Mouse (Mus musculus) telencephalon, adult 2 months (tissue): ENCODE data around the gene Prkci.

Experiments used
- DNase-seq: peaks from one replicate; pipeline ENCODE4 v3.0.0-alpha.2; 2011; ENCODE audit warnings: low read depth, low spot score

The Prkci gene

DNA sequence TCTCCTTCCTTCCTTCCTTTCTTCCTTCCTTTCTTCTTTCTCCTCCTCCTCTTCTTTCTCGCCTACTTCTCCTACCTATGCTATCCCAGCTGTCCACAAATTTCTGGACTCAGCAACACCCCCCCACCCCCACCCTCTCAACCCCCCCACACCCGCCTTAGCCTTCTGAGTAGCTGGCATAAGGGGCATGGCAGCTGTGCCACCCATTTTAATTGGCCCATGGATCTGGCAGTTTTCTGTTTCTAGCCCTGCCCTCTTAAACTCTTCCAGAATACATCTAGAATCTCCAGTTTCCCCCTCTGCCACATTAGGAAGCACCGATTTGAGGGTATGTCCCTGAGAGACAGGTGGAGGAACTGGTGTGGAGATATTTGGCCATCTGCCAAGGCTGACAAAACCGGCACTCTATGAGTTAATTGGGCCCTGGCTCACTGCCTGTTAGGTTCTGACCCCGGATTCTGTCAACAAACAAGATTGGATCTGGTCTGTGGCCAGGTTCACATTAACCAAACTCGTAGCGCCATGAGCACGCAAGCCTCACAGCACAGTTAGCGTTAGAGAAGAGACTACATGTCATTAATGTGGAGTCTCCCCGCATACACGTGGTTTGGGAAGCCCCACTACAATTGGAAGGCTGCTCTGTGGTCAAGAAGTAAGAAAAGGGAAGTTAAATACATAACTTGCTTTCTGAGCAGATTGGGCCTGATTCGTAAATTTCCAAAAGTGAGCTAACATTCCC, 88.1 kb downstream of the Prkci start:
- no peak for DNase-seq

DNA sequence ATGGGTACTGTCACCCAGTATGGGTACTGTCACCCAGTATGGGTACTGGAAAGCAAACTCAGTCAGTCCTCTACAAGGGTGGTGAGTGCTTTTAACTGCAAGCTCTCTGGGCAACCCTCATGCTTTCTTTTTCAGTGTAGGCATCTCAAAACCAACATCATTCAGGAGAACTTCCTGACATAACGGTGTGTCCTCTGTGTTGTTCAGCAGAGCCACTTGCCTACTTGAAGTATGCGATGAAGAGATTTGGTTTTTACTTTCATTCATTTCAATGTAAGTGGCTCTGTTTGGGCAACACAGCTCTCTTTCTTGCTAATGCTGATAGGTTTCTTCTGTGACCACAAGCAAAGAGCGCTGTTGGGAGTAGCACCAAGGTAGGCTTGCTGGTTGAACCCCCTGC, 89.5 kb downstream of the Prkci start:
- no peak for DNase-seq

DNA sequence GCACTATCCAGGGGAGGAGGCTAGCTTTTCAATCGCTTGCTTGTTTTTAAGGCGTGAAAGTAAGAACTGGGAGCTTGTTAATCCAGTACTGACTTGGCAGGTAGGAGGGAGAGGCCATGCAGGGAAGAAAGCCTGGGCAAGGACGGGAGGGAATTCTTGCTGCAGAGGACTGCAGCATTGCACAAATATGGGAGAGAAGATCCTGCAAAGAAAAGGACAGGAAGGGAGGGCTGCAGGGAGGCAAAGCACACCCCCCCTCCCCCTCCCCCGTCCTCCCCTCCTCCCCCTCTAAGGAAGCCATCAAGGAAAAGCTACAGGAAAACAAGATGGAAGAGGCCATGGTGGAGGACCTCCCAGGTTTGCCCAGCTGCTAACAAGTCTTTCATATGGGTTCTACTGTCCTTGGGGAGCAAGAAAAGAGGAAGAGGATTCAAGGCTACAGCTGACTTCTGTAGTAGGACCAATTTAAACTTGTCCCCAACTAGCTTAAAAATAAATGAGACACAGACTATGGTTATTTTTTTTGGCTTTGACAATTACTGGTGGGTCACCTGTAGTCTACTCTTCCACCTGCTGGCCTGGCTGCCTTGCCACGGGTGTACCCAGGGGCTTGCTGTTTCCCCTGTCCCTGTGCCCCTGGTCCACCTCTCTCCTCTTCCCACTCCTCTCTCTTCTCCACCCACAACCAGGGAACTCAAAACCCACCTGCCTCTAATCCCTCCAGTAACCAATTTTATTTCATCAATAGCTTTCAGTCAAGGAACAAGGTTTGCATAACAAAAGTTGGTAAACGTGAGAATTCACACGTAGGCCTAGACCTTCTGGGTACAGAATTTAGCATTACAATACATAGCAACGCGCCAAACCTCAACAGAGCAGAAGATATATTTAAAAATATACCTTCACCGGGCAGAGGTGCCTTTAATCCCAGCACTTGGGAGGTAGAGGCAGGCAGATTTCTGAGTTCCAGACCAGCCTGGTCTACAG, 93.5 kb downstream of the Prkci start:
- DNase-seq: no peak

DNA sequence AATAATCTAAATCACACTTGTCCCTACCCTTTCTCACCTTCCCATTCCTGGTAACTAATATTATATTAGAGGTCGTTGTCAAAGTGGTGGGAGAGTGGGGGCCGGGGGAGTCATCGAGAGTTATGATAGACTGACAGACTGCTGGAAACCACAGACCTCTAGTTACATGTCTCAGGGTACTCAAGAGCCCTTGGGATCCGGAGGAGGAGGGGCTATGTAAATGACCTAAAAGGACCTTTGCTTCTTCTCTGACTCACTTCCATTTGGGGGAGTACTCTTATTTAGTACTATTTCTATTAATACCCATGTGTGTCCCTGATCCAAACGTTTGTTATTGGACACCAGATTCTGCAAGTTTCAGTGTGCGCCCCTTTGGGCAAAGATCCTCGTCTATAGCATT, 94.4 kb downstream of the Prkci start:
- no peak for DNase-seq

DNA sequence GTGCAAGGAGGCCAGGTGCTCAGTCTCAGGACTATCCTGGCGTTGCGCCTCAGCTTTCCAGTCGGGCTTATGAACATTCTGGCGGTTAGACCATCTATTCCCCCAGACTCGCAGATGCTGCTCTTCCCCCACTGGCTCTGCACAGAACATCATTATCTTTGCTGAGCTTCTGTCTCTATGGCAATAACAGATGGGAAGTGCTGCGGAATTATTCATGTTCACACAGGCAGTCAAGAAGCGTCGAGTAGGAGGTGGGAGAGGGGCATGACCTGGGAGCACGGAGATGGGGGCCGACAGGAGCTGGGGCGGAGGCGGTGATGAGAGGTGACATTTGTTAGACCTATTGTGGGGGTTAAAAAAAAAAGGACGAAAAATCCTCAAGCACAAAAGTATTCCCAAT, 97.6 kb downstream of the Prkci start:
- DNase-seq: peak; percentile 84

DNA sequence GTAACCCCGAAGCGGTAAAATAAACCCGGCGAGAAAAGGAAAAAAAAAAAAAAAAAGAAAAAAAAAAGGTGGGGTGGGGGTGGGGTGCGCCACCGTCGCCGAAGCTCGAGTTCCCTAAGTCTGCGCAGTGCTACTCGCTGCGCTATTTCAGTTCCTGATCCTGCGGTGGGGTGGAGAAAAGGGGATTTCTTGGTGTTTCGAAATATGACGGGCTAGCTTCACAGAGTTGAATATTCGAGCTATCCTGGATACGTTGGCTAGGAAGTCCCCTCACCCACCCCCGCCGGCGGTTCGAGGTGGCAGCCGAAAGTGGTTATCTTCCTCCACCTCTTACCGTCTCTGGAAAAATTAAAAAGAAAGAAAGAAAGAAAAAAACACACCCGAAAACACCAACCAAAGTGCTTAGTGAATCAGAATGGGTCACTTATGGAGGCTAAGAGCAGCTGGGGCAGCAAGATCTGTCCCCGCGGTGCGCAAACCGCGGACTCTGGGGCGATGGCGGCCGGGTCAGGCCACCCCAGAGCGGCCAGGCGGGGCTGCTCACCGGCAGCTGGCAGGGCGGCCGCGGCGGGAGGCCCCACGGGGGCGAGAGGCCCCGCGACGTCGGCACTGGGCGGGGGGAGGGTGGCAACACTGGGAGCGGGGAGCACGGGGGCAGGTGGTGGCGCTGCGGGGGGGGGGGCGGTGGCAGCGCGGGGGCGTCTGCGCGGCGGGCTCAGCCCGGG, 98.2 kb downstream of the Prkci start:
- DNase-seq: peak; percentile 72

DNA sequence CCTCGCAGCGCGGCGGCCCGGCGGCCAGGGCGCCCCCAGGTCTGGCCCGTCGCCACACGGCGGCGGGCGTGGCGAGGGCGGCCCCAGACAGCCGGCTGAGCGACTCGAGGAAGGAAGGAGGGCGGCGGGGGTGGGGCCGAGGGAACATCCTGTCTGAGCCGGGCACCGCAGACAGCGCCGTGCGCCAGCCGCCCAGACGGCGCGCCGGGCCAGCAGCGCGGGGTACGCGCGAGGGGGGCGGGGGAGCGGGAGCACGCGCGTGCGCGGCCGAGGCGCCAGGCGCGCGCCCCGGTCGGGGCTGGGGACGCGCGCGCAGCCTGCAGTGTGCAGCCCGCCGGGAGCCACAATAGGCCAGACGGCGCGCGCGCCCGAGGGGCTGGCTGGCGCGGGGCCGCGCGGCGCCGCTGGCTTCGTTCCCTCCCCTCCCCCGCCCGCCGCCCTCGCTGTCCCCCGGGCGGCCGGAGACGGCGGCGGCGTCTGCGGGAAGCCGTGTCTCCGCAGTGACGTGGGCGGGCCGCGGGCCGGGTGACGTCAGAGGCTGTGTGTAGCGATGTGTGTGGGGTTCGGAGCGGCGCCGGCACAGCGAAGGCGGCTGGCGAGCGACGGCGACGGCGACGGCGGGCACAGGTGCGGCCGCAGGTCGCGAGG, 99.1 kb downstream of the Prkci start, which contains the start of gene Skil:
TSS of gene Skil (plus strand) at position 528 of the 648 bp plus-strand sequence.
- DNase-seq: peak; percentile 71

DNA sequence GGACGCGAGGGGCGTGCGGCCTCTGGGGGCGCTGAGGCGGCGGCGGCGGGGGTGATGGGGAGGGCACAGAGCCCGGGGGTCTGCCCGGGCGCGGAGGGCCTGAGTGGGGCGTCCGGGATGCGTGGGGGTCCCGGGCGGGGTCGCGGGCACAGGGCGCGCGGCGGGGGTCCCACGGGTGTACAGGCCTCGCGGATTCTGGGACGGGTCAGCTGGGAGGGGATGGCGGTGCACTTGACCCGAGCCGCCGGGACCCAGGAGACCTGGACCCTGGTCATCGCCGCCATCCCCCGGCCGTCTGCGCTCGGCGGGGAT, 99.6 kb downstream of the Prkci start:
- no peak for DNase-seq

DNA sequence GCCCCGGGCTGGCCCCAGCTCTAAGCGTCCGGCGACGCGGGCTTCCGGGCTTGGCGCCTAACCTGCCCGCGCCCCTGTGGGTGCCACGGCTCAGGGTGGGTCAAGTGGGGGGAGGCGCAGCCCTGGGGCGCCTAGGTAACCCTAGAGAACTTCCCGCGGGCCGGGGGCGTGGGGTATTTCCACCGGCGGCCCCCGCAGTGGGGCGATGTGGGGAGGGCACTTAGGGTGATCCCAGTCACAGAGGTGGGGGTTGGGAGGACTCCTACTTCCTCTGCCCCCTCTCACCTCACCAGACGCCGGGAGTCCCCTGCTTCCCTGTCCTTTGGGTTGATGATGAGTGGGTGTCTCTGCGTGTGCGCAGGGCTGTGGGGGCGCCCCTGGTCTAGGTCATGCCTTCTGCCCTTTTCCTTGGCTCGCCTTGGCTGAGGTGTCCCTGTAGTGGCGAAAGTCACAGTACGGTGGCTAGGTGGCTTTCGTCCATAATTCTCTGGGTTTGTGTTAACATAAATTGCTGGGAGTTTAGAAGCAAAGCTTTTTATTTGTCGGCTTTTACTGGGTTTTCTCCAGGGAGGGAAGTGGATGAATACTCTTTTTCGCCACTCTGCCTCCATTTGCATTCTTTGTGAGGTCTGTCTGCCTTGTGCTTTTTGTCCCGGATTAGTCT, 100.1 kb downstream of the Prkci start:
- peak; percentile 27 for DNase-seq

DNA sequence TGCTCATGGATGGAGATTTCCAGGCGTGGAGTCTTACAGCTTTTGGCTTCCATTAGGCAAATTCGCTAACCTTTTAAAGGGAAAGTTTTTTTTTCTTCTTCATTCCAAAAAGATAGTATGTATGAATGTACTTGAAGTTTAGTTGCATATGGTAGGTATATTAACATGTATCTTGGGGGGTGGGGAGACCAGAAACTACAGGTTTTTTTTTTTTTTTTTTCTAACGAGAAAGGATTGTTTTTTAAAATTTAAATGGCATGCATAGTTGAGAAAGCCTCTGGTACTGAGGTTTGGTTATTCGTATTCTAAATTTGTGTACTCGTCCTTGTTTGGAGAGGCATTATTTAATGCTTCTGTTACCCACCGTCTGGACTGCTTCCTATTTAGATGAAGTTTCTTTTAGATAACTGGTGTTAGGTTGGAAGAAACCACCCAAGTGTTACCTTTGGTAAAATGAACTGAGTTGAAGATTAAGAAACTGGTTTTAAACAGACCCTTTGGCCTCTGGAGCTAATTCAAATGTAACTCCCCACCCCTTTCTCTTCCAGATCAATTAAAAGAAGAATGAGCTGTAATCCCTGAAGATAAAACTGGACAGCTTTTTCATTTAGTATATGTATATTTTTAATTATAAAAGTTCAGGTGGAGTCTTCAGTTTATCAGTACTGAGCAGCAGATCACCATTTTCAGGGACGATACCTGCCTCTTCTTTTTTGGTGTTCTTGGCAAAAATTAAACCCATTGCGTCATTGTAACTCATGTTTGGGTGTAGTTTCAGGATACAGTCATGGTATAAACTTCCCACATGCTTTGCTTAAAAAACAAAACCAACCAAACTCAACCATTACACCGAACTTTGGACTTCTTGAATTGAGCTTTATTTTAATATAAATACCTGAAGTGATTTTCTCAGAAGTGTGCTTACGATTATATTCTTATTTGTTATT, 100.9 kb downstream of the Prkci start:
- DNase-seq: no peak

DNA sequence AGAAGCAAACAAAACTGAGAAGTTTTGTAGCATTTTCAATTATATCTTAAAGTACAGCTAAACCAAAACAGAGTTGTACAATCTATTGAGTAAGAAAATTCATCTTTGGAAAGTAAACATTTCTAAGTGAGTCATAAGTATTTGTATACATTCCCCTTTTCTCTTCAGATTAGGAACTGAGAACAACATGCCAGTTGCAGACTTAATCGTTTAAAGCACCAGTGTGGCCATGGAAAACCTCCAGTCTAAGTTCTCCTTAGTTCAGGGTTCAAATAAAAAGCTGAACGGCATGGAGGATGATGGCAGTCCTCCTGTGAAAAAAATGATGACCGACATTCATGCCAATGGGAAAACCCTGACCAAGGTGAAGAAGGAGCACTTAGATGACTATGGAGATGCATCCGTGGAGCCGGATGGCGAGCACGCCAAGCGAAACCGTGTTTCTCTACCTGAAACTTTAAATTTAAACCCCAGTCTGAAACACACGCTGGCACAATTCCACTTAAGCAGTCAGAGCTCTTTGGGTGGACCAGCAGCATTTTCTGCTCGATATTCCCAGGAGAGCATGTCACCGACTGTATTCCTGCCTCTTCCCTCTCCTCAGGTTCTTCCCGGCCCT, 101.7 kb downstream of the Prkci start:
- DNase-seq: no peak

DNA sequence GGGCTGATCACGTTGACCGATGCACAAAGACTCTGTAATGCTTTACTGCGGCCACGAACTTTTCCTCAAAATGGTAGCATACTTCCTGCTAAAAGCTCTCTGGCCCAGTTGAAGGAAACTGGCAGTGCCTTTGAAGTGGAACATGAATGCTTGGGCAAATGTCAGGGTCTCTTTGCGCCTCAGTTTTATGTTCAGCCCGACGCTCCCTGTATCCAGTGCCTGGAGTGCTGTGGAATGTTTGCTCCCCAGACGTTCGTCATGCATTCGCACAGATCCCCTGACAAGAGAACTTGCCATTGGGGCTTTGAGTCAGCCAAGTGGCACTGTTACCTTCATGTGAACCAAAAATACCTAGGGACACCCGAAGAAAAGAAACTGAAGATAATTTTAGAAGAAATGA, 102.4 kb downstream of the Prkci start:
- no peak for DNase-seq

DNA sequence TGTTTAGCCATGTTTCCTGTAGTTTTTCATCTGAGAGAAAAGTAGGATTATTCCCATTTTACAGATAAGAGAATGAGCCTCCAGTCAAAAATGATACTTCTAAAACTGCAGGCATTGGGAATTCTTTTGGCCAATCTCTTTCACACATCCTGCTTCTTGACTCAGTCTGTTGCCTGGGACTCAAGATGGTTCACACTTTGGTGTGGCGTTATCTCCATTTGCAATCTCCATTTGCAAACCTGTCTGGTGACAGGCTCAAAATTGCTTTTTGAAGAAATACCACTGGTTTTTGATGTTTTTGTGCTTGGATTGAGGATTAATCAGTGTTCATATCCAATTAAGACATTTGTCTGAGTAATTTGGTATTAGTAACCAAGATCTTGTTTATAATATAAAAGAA, 103.0 kb downstream of the Prkci start:
- DNase-seq: no peak

DNA sequence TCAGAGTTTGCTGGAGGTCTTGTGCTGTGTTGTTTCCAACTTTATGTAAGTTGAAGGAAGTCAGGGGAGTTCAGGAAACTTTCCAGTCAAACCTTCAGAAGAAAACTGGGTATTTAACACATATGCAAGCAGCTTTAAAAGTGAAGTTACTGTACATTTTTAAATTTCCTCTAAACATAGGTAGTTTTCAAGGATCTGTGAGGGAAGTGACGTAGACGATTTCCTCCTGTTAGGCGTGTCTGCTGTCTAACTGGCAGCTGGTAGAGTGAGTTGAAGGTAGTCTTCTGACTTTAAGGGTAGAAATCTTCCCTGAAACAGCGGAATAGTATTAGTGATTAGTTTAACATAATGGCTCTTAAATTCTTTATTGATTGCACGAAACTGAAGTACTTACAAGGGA, 104.5 kb downstream of the Prkci start:
- DNase-seq: no peak

DNA sequence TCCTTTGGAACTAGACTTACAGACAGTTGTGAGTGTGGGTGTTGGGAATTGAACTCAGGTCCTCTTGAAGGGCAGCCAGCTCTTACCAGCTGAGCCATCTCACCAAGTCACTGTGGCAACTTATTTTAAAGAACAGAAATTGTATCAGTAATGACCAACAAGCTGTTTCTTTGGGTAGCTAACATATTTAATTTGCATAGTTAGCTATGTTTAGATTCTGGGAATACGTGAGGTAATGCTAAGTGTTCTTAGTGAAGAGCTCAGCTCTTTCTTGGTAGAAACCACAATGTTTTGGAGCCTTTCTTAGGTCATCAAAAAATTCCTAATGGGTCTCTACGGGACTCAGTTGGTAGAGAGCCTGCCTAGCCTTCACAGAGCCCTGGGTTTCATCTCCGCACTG, 105.3 kb downstream of the Prkci start:
- DNase-seq: no peak
